Mouse (Mus musculus): ENCODE data around the gene Olfr963. TPM values are rescaled to one million over a fixed set of nuclear protein-coding genes. Genes with fewer than 3 reads are reported as not detected.

Olfr963 gene
- polyA plus RNA-seq (2015; fragmentation: Nextera tagmentation; extraction: Ambion mirVana) = not detected in 2 replicates

DNA sequence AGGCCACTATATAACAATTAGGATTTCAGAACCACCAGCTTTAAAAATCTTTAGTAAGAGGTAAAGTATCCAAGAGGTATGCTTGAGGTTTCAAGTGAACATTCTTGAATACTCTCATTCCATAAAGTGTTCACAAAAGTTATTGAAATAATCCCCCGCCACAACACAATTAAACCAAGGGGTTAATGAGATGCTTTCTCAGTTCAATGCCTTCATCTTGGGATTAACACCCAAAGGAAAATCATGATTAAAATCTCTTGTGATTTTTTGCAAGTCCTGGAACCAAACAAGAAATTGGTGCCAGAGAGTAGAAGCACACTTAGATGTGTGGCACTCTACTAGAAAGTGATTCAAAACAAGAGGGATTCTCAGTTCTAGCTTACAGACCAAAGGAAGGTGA is at the start of gene Olfr963:
Olfr963 (plus strand) TSS at position 301 of the 400 bp plus-strand sequence.
- H3K27me3 ChIP-seq = no peaks in the 10 kb centered on the region
- no peak within 1 kb of the TSS for H3K27ac ChIP-seq
- H3K9ac ChIP-seq = no peak within 1 kb of the TSS
- H3K9me3 ChIP-seq = no peaks in the 10 kb centered on the region
- no peak for ATAC-seq (ENCODE audit: borderline replicate concordance, extremely low read depth, low FRiP score, low TSS enrichment)
- no peak within 1 kb of the TSS for H3K4me3 ChIP-seq
- H3K4me2 ChIP-seq = no peak within 1 kb of the TSS
- no peaks in the 10 kb centered on the region for H3K36me3 ChIP-seq
- WGBS = 82% methylated on average over 1 of the region's 1 CpGs
- no peaks in the 10 kb centered on the region for H3K4me1 ChIP-seq

DNA sequence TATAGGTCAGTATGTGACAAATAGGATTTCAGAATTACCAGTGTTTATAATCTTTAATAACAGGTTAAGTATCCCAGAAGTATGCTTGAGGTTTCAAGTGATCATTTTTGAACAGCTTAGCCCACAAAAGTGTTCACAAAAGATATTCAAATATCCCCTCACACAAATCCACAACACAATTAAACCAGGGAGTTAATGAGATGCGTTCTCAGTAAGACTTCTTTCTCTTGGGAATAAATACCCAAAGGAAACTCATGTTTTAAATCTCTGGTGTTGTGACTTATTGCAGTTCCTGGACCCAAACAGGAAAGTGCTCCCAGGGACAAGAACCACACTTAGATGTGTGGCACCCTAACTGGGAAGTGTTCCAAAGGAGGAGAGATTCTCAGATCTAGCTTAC is 45.9 kb upstream of the Olfr963 start, which contains the start of gene Olfr960:
Olfr960 (plus strand) TSS at position 301 of the 400 bp plus-strand sequence.
- Histone ChIP-seq H3K36me3 (no peaks in the 10 kb centered on the region), H3K27me3 (no peaks in the 10 kb centered on the region), H3K9me3 (no peaks in the 10 kb centered on the region), H3K4me2 (no peak within 1 kb of the TSS), H3K27ac (no peak within 1 kb of the TSS), H3K9ac (no peak within 1 kb of the TSS), H3K4me3 (no peak within 1 kb of the TSS), H3K4me1 (no peaks in the 10 kb centered on the region)
- WGBS = 76% methylated on average over 1 of the region's 1 CpGs
- ATAC-seq (ENCODE audit: borderline replicate concordance, extremely low read depth, low FRiP score, low TSS enrichment) = no peak

DNA sequence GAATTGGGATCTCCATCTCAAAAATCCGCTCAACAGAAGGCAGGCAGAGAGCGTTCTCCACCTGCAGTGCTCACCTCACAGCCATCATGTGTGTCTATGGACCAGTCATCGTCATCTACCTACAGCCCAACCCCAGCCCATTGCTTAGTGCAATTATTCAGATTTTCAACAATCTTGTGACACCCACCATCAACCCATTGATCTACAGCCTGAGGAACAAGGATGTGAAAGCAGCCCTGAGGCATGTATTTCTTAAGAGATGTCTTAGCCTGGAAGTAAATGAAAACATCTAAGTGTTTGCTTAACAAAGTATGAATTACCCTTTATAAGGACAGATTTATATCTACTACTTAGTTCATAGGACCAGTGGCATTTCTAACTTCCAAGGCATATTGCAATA is 43.2 kb upstream of the Olfr963 start:
- Histone ChIP-seq H3K4me1 (no peaks in the 10 kb centered on the region), H3K27me3 (no peaks in the 10 kb centered on the region), H3K4me3 (no peak overlapping the region), H3K36me3 (no peaks in the 10 kb centered on the region), H3K4me2 (no peak overlapping the region), H3K9ac (no peak overlapping the region), H3K27ac (no peak overlapping the region), H3K9me3 (no peaks in the 10 kb centered on the region)
- WGBS = 88% methylated on average over 3 of the region's 3 CpGs
- no peak for ATAC-seq (ENCODE audit: borderline replicate concordance, extremely low read depth, low FRiP score, low TSS enrichment)

DNA sequence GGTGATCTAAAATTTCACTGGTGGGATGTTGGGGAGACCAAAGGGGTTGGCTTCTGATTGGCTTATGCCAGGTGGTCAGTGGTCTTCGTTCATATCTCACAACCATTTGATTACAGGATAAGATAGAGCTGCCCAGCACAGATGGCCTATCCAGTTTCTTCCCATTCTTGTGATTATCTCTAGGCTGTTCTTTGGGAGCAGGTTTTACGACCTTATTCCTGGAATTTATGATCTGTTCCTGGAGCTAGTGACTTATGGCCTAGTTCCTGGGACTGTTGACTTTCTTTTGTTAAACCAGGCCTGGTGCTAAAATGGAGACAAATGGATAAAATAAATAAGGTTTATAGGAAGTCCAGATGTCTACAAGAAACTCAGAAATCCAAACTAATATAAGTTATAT is 42.3 kb upstream of the Olfr963 start:
- no peaks in the 10 kb centered on the region for H3K4me1 ChIP-seq
- H3K4me2 ChIP-seq = no peak overlapping the region
- no peak overlapping the region for H3K4me3 ChIP-seq
- H3K9me3 ChIP-seq = no peaks in the 10 kb centered on the region
- H3K36me3 ChIP-seq = no peaks in the 10 kb centered on the region
- H3K27me3 ChIP-seq = no peaks in the 10 kb centered on the region
- no peak for ATAC-seq (ENCODE audit: borderline replicate concordance, extremely low read depth, low FRiP score, low TSS enrichment)
- H3K9ac ChIP-seq = no peak overlapping the region
- no peak overlapping the region for H3K27ac ChIP-seq
- 61% methylated on average over 2 of the region's 2 CpGs for WGBS

DNA sequence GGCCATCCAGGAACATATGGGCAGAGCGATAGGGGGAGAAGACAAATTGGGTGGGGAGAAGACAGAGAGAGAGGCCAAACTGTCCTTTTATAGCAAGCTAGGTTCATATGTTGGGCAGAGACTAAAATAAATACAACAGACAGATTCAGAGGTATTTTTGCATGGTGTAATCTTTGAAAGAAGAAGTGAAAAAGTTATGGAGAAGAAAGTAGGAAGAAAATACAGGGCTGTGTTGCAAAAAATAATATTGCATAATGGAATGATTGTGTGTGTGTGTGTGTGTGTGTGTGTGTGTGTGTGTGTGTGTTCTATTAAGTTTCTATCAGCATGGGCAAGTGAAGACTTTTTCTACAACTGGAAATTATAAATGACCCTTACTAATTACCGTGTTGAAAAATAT is 37.9 kb upstream of the Olfr963 start:
- Histone ChIP-seq H3K4me2 (no peak overlapping the region), H3K9ac (no peak overlapping the region), H3K27me3 (no peaks in the 10 kb centered on the region), H3K36me3 (no peaks in the 10 kb centered on the region), H3K27ac (no peak overlapping the region), H3K9me3 (no peaks in the 10 kb centered on the region), H3K4me1 (no peaks in the 10 kb centered on the region), H3K4me3 (no peak overlapping the region)
- WGBS = 63% methylated on average over 2 of the region's 2 CpGs
- ATAC-seq (ENCODE audit: borderline replicate concordance, extremely low read depth, low FRiP score, low TSS enrichment) = no peak

DNA sequence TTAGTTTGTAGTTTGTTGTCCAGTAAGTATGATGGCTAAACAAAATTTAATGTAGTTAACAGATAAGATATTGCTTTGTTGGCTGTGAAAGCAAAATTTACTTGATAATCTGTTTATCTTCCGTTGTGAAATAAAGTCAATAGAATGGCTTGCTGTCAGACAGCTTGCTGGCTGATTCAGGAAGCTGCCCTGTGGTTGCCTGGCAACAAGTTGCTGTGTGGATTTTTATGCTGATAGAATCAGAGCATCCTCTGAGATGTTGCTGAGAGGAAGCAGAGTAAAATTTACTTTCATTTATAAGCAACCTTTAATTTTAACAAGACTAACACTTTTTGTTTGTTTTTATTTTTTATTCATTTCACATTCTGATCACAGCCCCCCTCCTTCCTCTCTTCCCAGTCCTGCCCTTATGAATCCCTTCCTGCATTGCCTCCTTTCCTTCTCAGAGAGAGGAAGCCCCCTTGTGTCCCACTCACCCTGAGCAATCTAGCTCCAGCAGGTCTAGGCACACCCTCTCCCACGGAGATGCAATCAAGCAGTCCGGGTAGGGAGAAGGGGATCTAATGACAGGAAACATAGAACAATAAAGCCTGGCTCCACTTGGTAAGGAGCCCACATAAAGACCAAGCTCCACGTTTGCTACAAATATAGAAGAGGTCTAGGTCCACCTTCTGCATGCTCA is 33.0 kb upstream of the Olfr963 start:
- no peaks in the 10 kb centered on the region for H3K4me1 ChIP-seq
- no peak overlapping the region for H3K9ac ChIP-seq

DNA sequence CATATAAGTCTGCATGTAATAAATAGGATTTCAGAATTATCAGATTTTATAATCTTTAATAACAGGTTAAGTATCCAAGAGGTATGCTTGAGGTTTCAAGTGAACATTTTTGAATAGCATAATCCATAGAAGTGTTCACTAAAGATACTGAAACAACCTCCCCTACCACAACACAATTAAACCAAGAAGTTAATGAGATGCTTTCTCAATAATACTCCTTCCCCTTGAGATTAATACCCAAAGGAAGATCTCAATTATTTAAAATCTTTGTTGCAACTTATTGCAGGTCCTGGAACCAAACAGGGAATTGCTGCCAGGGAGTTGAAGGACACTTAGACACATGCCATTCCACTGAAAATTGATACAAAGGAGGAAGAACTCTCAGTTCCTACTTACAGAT is 22.2 kb upstream of the Olfr963 start, which contains the start of gene Olfr961:
Olfr961 (plus strand) TSS at position 301 of the 400 bp plus-strand sequence.
- H3K4me3 ChIP-seq = no peak within 1 kb of the TSS
- no peaks in the 10 kb centered on the region for H3K4me1 ChIP-seq
- no peak within 1 kb of the TSS for H3K27ac ChIP-seq
- H3K9me3 ChIP-seq = no peaks in the 10 kb centered on the region
- ATAC-seq (ENCODE audit: borderline replicate concordance, extremely low read depth, low FRiP score, low TSS enrichment) = no peak
- no peaks in the 10 kb centered on the region for H3K27me3 ChIP-seq
- no peak within 1 kb of the TSS for H3K9ac ChIP-seq
- no peaks in the 10 kb centered on the region for H3K36me3 ChIP-seq
- no peak within 1 kb of the TSS for H3K4me2 ChIP-seq

More for the DNA sequence above, 33.0 kb upstream of the Olfr963 start:
- no peak overlapping the region for H3K4me2 ChIP-seq
- 24% methylated on average over 4 of the region's 4 CpGs for WGBS
- no peak overlapping the region for H3K27ac ChIP-seq
- H3K4me3 ChIP-seq = no peak overlapping the region
- no peaks in the 10 kb centered on the region for H3K36me3 ChIP-seq
- no peaks in the 10 kb centered on the region for H3K9me3 ChIP-seq
- no peak for ATAC-seq (ENCODE audit: borderline replicate concordance, extremely low read depth, low FRiP score, low TSS enrichment)
- no peaks in the 10 kb centered on the region for H3K27me3 ChIP-seq

DNA sequence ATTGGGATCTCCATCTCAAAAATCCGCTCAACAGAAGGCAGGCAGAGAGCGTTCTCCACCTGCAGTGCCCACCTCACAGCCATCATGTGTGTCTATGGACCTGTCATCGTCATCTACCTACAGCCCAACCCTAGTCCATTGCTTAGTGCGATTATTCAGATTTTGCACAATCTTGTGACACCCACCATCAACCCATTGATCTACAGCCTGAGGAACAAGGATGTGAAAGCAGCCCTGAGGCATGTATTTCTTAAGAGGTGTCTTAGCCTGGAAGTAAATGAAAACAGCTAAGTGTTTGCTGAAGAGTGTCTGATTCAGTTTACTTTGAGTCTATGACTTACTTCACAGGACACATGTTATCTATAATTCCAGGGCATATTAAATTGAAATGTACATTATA is 19.6 kb upstream of the Olfr963 start:
- no peak overlapping the region for H3K27ac ChIP-seq

DNA sequence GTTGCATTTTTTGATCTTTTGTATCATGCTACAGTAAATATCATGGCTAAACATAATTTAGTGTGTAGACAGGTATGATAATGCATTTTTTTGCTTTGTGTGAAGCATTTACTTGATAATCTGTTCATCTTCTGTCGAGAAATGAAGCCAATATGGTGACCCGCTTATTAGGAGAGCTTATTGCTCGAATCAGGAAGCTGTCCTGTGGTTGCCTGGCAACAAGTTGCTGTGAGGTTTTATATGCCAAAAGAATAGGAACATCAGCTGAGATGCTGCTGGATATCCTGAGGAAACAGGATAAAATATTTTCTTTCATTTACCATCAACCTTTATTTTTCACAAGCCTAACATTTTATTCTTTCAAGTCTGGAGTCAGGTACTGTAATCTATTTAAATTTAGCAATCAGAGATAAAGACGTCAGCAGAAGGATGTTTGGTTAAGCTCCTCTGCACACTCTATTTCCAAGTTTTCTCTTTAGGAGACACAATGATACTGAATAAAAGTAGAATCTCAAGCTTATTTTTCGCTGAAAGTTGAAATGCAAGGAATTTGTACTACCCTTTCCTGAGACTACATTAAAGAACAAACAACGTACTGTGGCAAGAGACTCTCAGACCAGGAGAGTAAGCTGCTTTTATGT is 12.1 kb upstream of the Olfr963 start:
- no peak for ATAC-seq (ENCODE audit: borderline replicate concordance, extremely low read depth, low FRiP score, low TSS enrichment)
- Histone ChIP-seq H3K27me3 (no peaks in the 10 kb centered on the region), H3K27ac (no peak overlapping the region), H3K9ac (no peak overlapping the region), H3K9me3 (no peaks in the 10 kb centered on the region), H3K4me2 (no peak overlapping the region), H3K36me3 (no peaks in the 10 kb centered on the region), H3K4me3 (no peak overlapping the region), H3K4me1 (no peaks in the 10 kb centered on the region)
- 56% methylated on average over 6 of the region's 6 CpGs for WGBS

More for the DNA sequence above, 19.6 kb upstream of the Olfr963 start:
- Histone ChIP-seq H3K27me3 (no peaks in the 10 kb centered on the region), H3K4me3 (no peak overlapping the region), H3K4me2 (no peak overlapping the region), H3K36me3 (no peaks in the 10 kb centered on the region), H3K9ac (no peak overlapping the region), H3K9me3 (no peaks in the 10 kb centered on the region), H3K4me1 (no peaks in the 10 kb centered on the region)
- 75% methylated on average over 4 of the region's 4 CpGs for WGBS
- ATAC-seq (ENCODE audit: borderline replicate concordance, extremely low read depth, low FRiP score, low TSS enrichment) = no peak

DNA sequence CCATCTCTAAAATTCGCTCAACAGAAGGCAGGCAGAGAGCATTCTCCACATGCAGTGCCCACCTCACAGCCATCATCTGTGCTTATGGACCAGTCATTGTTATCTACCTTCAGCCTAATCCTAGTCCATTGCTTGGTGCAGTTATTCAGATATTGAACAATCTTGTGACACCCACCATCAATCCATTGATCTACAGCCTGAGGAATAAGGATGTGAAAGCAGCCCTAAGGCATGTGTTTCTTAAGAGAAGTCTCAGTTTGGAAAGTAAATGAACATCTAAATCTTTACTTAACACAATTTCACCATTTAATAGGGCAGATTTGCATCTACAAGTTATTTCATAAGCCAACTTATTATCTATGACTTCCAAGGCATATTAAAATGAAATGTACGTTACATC is 2.7 kb downstream of the Olfr963 start:
- Histone ChIP-seq H3K27ac (no peak overlapping the region), H3K36me3 (no peaks in the 10 kb centered on the region), H3K9ac (no peak overlapping the region), H3K4me1 (no peaks in the 10 kb centered on the region), H3K4me3 (no peak overlapping the region), H3K4me2 (no peak overlapping the region), H3K9me3 (no peaks in the 10 kb centered on the region), H3K27me3 (no peaks in the 10 kb centered on the region)
- 58% methylated on average over 2 of the region's 2 CpGs for WGBS
- ATAC-seq (ENCODE audit: borderline replicate concordance, extremely low read depth, low FRiP score, low TSS enrichment) = no peak

DNA sequence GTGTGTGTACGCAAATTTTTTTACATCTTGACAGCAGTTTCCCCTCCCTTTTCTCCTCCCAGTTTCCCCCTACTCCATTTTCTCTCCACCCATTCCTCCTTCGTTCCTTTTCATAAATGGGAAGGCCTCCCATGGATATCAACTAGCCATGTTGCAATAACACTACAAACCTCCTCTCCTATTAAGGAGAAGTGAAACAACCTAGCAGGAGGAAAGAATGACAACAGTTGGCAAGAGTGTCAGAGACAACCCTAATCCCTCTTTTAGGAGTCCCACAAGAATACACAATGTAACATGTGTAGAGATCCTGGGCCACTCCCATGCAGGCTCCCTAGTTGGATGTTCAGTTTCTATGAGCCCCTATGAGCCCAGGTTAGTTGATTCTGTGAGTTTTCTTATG is 7.8 kb downstream of the Olfr963 start:
- Histone ChIP-seq H3K36me3 (no peaks in the 10 kb centered on the region), H3K27ac (no peak overlapping the region), H3K4me1 (no peaks in the 10 kb centered on the region), H3K9me3 (no peaks in the 10 kb centered on the region), H3K9ac (no peak overlapping the region), H3K4me2 (no peak overlapping the region), H3K4me3 (no peak overlapping the region), H3K27me3 (no peaks in the 10 kb centered on the region)
- WGBS = 80% methylated on average over 2 of the region's 2 CpGs
- no peak for ATAC-seq (ENCODE audit: borderline replicate concordance, extremely low read depth, low FRiP score, low TSS enrichment)

DNA sequence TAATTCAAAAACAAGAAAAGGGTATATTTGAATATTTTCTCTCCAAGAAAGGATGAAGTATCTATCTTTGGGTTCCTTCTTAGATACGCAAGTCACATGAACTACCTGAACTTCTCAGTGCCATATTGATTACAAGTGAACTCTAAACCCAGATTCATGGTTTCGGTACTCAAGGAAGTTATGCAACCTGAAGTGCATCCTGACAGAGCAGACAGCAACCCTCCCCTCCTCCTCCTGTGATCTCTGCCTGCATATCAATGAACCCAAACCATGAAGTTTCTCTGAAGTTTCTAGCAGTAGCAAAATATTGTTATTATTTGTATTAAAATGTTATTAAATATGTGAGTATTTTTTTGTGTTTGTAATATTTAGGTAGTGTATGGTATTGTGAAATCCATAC is 11.6 kb downstream of the Olfr963 start:
- H3K36me3 ChIP-seq = no peaks in the 10 kb centered on the region
- no peaks in the 10 kb centered on the region for H3K4me1 ChIP-seq
- ATAC-seq (ENCODE audit: borderline replicate concordance, extremely low read depth, low FRiP score, low TSS enrichment) = no peak
- no peak overlapping the region for H3K4me2 ChIP-seq
- no peak overlapping the region for H3K27ac ChIP-seq
- no peak overlapping the region for H3K4me3 ChIP-seq
- 85% methylated on average over 2 of the region's 2 CpGs for WGBS
- H3K9me3 ChIP-seq = no peaks in the 10 kb centered on the region
- no peak overlapping the region for H3K9ac ChIP-seq
- no peaks in the 10 kb centered on the region for H3K27me3 ChIP-seq
